Mouse (Mus musculus) right cerebral cortex, postnatal 4 days (tissue): ENCODE data around the gene Ano4.

Experiments
- DNase-seq: peaks from one replicate; pipeline ENCODE4 v3.0.0-alpha.2; 2022

Gene Ano4

DNA sequence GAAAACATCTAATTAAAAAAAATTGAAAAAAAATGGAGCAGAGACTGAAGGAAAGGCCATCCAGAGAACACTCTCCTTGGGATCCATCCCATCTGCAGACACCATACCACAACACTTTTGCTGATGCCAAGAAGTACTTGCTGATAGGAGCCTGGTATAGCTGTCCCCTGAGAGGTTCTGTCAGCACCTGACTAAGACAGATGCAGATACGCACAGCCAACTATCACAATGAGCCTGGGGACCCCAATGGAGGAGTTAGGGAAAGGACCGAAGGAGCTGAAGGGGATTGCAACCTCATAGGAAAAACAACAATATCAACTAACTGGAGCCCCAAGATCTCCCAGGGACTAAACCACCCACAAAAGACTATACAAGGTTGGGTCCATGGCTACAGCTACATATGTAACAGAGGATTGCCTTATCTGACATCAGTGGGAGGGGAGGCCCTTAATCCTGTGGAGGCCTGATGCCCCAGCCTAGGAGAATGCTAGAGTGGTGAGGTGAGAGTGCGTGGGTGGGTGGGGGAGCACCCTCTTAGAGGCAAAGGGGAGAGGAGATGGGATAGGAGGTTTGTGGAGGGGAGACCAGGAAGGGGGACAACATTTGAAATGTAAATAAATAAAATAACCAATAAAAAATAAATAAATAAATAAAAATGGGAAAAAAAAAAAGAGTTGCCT is 71.4 kb downstream of the Ano4 start:
- no peak for DNase-seq

DNA sequence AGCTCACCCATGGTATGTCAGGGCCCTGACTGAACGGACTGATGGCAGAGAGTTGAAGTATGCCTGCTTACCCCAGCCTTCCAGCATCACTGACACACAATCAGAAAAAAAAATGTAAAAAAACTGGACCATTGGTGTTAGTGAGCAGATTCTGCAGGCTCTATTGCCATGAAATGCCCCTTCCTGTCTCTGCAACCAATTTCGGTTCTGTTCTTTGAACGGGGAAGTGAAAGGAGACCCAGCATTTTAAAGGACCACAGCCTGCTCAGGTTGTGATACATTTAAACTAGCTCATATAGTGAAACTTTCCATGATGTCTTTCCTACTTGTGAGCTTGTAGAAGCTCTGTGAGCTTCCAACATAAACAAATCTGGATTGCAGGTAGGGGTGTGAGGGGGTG is 77.2 kb downstream of the Ano4 start:
- DNase-seq = no peak

DNA sequence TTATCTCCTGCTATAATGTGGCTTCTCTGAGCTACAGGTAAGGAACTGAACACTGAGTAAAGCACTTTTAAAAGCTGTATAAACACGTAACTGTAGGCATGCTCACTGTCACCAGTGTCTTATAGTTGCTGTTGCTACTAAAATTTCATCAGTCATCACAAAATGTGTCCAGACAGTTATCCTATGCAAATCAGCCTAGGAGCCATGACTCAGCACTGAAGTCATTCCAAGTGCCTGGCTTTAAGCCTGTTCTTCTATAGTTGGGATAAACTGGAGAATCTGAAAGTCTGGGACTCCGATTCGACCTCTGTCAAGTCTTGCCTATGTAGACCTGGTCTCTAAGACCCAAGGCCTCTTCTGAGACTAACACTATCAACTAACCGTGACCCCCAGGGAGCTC is 81.2 kb downstream of the Ano4 start:
- DNase-seq = no peak

DNA sequence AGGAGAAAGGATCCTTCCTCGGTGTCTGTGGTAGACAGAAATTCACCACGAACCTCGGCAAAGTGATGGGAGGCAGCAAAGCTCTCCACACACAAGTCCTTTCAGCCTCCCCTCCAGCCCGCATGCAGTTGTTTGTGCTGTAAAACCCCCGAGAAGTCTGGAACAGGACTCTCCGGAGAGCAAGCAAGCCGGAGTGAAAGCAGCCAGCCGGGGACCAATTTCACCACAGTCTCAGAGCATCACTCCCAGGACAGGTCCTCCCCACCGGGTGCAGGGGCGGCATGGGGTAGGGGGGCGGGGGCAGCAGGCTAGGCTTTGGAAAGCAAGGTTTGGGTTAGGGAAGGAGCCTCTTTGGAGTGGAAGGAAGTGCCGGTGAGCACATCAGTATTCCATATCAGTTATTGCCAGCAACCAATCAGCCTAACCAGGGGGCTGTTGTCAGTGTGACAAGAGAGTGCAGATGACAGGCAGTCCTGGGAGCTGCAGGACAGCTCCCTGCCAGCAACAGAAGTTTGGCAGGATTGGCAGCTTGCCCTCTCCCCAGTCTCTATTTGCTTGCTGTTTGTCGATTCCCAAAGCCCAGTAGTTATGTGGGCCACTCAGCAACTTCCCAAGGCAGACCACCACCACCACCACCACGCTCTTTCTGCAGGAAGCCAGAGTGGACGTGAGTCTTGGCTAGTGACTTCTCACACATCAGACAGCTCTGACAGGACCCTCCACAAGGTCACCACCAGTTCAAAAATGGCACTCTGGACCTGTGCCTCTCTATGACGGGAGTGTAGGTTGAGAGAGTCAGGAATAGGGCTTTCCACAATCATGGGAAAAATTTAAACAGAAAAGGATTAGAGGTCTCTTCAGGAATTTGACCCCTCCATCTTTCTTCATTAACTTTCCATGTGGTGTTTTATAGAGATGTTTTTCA is 86.8 kb downstream of the Ano4 start:
- DNase-seq = peak; percentile 62

DNA sequence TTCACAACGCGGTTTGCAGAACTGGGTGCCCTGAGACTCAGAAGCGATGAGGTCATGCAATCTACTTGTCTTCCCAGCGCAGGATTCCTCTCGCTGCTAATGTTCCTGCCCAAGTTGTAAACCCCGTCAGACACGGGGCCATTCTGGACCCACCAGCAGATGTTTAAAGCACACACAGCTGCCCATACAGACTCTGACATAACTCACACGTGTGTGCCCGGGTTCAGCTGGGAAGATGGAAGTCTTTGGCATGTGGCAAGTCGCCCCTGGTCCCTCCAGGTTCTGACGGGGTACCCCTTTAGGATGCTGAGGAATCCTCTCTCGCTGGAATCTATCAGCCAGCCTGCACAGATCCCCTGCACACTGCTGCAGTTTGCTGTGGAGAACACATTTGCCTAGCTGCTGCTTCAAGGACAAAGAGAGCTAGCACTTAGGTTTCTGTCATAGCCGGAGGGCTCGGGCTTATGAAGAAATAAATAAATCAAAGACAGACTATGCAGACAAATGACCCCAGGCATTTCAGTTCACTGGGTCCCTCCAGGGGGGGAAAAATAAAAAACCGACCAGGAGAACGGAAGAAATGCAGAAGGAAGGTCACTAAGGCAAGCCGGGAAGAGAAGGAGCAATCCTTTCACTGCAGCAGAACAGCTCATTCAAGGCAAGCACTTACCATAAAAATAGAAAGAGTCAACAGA is 87.7 kb downstream of the Ano4 start:
- peak; percentile 38 for DNase-seq

DNA sequence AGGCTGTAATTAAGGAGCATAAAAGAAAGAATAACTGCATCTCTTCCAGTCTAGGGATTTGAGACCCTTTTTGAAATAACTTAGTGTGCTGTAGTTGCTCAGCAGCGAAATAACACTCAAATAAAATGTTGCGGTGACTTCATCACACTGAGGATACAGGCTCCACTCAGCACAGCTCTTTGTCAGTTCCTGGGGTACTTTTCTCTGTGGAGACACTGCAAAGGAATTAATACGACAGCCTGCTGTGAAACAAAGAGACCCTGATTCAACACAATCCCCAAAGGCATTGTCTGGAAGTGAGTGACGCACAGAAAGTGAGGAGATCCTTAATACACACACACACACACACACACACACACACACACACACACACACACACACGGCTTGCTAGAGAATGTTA is 89.8 kb downstream of the Ano4 start:
- no peak for DNase-seq

DNA sequence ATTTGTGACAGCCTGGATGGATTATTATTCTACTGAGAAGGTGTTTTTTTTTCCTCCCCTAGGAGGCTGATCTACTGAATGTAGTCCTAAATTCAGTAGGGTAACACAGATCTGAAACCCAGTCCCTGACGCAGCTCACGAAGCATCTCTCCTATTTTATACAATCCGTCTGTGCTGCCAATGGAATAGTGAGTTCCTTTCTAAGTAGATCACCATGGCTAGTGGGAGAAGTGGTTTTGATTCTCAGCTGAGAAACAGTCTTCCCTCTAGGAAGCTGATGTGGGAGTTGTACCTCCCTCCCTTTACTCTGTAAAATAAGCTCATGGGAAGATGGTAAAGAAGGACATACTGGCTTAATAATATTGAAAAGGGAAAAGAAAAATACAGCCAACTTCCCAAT is 90.8 kb downstream of the Ano4 start:
- DNase-seq = no peak

DNA sequence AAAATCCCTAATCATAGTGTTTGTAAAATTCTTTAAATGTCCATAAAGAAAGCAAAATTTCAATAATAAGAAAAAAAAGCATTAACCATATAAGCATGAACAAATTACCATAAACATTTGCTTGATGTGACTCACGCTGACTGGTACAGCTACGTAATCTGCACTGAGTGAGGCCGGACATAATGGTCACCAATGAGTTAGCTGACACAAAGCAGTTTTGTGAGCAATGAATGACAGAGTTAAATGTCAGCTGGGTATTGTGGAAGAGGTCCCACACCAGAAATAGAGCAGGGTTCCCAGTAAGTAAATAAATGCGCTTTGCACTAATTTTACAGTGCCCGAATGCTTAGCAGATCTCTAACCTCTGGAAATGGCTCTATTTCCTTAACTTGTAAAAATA is 91.9 kb downstream of the Ano4 start:
- no peak for DNase-seq

DNA sequence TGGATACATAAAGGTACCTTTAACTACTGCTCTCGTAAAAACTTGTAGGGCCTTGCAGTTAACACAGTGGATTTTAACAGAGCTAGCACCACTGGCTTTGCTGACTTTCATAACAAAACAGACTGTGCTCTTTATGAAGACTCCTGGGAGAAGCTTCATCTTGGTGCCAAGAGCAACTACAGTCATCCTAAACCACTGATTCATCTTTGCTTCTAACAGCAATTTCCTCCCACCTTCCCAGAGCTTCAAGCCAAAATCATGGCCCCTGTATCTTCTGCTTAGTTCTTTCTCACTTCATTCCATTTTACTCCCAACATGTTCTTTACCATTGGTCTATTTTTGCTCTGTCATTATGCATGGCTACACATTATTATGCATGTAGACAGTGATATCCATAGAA is 100.8 kb downstream of the Ano4 start:
- DNase-seq = no peak

DNA sequence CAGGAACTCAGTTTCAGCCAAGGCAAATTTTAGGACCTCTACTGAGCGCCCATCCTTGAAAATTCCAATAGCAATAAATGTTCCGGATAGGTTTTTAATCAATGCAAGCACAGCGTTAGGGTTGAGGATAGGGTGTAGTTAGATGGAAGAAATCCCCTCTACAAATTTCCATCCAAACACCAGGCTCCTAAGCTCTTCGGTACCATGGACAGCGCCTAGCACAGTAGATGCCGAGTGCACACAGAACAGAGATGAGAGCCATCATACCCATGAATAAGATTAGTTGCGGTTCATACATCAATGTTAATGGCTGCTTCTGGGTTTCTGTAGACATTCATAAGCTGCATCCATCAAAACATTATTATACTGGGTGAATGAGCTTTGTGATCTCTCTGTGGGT is 120.0 kb downstream of the Ano4 start:
- DNase-seq = peak; percentile 7

DNA sequence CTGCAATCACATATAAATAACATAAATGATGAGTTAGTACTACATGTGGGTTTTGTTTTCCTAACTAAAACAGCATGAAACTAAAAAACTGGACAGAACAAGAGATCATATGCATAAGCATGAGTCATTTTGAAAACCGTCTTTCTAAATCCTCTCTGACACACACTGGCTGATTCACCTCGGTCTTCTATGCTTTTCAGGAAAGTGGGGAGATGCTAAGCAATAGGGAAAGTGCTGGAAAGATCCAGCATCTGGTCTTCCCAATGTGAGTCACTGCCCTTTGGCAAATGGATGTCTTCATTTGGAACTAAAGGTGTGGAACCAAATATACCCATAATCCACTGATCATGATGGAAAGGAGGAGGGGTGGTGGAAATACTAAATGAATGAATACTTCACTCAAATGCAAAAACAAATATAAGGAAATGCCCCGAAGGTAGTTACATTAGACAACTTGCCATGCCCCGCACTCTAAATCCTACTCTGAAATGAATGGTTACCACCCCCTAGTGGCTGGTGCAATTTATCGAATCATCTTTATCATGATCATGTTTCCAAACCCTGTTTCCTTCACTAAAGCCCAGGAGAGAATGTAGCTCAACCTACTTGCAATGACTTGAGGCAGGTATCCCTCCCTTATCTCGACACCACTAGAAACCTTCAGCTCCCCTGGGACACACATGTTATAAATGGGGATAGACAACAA is 122.1 kb downstream of the Ano4 start:
- no peak for DNase-seq

DNA sequence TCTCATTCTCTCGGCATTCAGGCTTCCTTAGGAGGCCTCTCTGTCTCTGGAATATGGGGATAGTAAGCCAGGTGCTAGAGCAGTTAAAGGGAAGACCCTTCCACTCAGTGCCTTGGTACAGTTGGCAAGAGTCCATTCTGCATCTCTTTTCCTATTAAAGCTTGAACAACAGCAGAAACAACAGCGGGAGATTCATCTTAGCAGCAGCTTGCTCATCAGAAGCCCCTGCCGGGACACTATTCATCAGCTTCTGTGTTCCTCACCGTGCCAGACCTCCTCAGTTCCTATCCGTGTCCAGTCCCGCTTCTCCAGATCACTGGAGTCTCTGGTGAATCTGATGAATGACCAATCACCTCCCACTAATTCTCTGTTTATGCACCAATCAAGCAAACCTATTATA is 128.5 kb downstream of the Ano4 start:
- DNase-seq = no peak

DNA sequence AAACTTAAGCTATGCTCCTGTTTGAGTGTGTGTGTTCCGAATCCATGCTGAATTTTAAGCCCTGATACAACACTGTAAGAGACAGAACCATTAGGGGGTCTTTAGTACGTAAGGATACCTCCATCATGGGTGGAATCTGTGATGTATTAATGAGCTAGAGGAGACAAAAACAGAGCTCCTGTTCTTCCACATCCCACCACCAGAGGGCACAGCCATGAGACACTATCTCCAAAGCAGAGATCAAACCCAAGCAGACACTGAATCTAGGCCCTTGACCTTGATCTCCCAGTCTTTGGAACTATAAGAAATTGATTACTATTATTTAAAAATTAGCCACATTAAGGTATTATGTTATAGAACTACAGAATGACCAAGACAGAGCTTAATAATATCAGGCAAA is 138.7 kb downstream of the Ano4 start:
- peak; percentile 17 for DNase-seq

DNA sequence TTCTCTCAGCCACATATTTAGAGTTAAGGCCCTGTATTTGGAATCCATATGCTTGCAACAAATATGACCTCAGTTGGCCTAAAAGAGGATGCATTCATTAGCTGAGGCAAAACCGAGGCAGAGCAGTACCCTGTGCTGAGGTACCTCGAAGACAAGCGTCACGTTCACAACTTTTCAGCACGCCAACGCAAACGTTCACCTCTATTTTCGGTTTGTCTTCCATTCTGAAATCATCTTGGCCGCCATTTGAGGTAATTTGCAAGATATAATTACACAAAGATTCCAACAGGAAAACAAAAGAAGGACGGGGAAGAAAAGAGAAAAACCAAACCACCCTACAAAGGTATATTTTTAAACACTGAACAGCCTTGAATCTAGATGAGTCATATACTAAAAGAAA is 148.1 kb downstream of the Ano4 start:
- DNase-seq = no peak

DNA sequence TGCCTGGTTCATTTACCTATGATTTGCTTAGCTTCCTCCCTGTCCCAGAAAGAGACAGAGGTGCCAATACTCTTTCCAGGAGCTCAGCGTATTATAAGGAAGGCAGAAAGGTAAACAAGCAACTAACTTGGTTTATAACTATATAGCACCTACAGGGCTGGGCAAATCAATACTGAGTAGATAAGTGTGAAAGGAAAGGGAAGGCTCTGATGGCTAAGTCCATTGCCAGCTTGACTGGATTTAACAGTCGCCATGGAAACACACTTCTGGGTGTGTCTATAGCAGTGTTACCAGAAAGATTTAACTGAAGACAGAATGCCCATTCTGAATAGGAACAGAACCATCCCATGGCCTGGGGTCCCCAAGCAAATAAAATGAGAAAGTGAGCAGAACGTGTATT is 149.5 kb downstream of the Ano4 start:
- no peak for DNase-seq

DNA sequence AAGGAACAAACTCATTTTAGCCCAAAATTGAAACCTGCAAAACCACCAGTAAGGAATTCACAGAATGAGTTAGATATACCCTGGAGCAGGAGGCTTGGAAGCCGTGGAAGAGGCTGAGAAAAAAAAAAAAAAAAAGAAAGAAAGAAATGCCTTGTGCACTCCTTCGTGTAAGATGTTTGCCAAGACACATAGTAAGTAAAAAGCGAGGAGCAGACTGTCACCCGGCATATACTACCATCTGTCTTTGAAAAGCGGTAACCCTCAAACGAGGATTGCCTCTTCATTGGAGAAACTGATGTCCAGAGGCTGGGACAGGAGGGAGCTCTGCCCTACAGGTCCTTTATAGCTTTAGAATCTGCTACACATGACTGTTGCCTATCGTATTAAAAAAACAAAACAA is 150.1 kb downstream of the Ano4 start:
- no peak for DNase-seq

DNA sequence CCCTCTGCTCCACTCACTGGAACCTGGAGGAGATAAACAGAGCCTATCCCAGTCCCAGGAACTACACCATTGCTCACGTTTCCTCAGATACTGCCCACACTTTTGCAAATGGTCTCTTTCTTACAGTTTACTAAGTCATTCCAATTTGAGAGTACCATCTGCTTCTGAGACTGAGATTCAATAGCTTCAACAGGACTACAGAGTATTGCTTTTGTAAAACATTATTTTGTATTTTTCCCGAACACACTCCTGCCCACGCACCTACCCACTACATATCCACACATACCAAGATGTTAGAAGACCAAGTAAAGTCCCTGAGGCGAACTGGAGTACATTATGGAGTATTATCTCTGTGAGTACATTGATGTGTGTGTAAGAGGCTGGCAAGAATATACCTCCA is 166.6 kb downstream of the Ano4 start:
- DNase-seq = no peak

DNA sequence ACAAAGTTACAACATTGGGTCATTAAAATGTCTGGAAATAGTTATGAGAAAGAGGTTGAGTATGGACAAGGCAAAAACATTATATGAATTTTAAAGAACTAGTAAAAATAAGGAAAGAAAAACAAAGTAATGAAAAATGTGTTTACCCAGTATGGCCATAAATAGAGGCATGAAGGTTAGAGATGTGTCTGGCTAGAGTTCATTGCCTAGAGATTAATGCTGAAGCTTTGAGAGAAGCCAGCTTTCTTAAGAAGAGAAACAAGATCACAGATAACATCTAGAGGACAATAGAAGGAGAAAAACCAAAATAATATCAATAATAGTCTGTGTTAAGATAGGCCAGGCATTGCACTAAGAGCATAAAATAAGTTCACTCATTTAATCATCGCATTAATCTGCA is 180.0 kb downstream of the Ano4 start:
- DNase-seq = no peak

DNA sequence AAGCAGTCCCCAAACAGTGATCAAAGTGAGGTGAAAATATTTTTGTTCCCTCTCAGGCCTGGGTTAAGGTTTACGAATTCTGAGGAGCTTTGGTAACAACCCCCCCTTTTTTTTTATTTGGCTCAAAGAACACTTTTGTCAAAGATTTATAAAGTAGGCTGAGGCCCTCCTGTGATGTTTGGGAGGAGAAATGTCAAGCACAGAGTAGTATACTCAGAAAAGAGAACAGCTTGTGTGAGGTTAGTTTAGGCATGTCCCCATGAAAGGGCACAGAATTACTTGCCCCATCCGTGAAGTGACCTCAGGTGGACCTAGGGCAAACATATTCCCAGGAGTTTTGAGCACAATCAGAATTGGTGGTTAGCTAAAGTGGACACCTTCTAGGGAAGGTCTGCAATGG is 189.1 kb downstream of the Ano4 start:
- no peak for DNase-seq

DNA sequence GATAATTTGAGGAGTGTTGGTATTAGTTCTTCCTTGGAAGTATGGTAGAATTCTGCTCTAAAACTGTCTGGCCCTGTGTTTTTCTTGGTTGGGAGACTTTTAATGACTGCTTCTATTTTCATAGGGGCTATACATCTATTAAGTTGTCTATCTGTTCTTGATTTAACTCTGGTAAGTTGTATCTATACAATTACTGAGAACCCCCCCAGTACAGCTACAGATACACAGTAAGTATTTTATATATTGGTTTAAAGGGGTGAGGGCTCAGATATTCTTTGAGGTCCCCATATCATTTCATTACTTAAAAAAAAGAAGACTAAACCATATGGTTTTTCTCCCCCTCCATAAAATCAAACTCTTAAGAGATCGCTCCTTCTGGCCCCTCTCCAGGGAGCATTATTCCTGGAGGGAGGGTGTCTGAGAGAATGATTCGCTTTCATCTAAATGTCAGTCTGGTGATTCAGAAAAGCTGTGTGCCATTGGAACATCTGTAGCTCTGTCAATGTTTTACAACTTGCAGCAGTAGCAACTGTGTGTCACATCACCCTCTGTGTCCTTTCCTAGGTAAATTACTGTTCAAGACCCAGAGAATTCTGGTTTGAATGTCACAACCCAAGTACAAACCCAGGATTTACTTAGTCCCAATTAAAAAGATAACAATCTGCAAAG is 189.6 kb downstream of the Ano4 start:
- no peak for DNase-seq

DNA sequence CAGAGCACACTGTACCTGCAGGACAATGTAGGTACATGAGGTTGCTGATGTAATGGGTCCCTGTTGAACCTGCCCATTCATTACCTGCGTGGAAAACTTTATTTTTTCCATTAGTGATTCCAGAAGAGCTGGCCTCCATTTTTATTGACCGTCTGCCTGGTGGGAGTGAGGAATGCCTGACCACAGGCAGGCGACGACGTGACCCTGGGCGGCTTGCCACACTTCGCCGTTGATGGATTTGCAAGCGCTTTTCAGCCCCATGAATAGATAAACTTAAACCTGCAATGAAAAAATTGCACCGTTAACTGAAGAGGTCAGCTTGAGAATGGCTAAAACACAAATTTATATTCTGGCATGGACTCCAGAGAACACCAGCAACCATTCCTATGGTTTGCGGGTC is 195.4 kb downstream of the Ano4 start:
- DNase-seq = no peak

DNA sequence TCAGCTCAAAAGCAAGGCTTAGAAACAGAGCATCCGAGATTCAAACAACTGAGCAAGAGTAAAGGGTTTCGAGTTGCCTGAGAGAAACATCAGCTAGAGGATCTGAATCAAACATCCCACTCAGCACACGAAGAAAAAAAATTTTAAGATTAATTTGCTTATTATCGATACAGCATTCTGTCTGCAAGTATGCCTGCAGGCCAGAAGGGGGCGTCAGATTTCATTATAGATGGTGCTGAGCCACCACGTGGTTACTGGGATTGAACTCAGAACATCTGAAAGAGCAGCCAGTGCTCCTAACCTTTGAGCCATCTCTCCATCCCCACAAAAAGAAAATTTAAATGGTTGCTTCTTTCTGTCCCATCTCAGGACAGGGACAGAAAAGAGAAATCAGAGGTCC is 223.2 kb downstream of the Ano4 start:
- no peak for DNase-seq

DNA sequence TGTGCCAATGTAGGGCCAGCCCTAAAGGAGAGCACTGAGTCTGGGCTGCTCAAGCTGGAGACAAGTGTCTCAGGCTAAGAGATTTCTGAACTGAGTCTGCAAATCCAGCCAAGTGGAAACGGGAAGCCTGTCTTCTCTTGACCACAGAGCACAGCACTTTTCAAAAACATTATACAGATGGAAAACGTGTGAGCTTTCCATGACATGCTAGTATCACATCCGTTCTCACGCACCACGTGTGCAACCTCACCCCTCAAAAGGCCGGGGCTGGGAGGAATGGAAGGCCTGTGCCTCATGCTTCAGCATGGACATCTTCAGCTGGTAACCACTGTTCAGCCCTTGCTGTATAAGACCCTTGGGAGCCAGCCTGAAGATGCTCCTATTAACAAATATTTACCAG is 230.2 kb downstream of the Ano4 start:
- no peak for DNase-seq
